Mouse (Mus musculus): ENCODE data around the gene Selenoi. TPM values are rescaled to one million over a fixed set of nuclear protein-coding genes. Genes with fewer than 3 reads are reported as not detected.

Selenoi gene
- total RNA-seq, 2 experiments from 2014 or later: 38.5 to 48.1 TPM

Other genes starting within 250 kb of the Selenoi start
- 0.96 and 10.4 TPM in 2 replicates for gene Il6, start 219.5 kb upstream of the Selenoi start, total RNA-seq (2014; fragmentation: Nextera tagmentation)
- 0.39 and 2.6 TPM in 2 replicates for gene Il6, start 219.5 kb upstream of the Selenoi start, total RNA-seq (2017)
- gene Tyms, start 159.0 kb upstream of the Selenoi start, total RNA-seq (2014; fragmentation: Nextera tagmentation): 86.1 and 102 TPM in 2 replicates
- gene Tyms, start 159.0 kb upstream of the Selenoi start, total RNA-seq (2017): 228 and 229 TPM in 2 replicates
- gene Garem2, start 127.4 kb upstream of the Selenoi start, total RNA-seq (2014; fragmentation: Nextera tagmentation): not detected in 2 replicates
- gene Garem2, start 127.4 kb upstream of the Selenoi start, total RNA-seq (2017): not detected in 2 replicates
- gene 3110082J24Rik, start 126.5 kb upstream of the Selenoi start, total RNA-seq (2014; fragmentation: Nextera tagmentation): not detected in 2 replicates
- not detected in 2 replicates for gene 3110082J24Rik, start 126.5 kb upstream of the Selenoi start, total RNA-seq (2017)
- gene Hadha, start 77.4 kb upstream of the Selenoi start, total RNA-seq (2014; fragmentation: Nextera tagmentation): 91.8 and 97.8 TPM in 2 replicates
- 128 and 147 TPM in 2 replicates for gene Hadha, start 77.4 kb upstream of the Selenoi start, total RNA-seq (2017)
- 108 and 135 TPM in 2 replicates for gene Hadhb, start 77.3 kb upstream of the Selenoi start, total RNA-seq (2014; fragmentation: Nextera tagmentation)
- gene Hadhb, start 77.3 kb upstream of the Selenoi start, total RNA-seq (2017): 79.1 and 83.8 TPM in 2 replicates
- 0.30 TPM in 1 of 2 replicates, not detected in the other for gene Adgrf3, start 26.9 kb upstream of the Selenoi start, total RNA-seq (2014; fragmentation: Nextera tagmentation)
- not detected in 2 replicates for gene Adgrf3, start 26.9 kb upstream of the Selenoi start, total RNA-seq (2017)
- not detected in 2 replicates for gene Drc1, start 48.8 kb downstream of the Selenoi start, total RNA-seq (2014; fragmentation: Nextera tagmentation)
- not detected in 2 replicates for gene Drc1, start 48.8 kb downstream of the Selenoi start, total RNA-seq (2017)
- not detected in 2 replicates for gene Otof, start 229.4 kb downstream of the Selenoi start, total RNA-seq (2014; fragmentation: Nextera tagmentation)
- gene Otof, start 229.4 kb downstream of the Selenoi start, total RNA-seq (2017): not detected in 2 replicates
- gene 1700001C02Rik, start 233.5 kb downstream of the Selenoi start, total RNA-seq (2014; fragmentation: Nextera tagmentation): not detected in 2 replicates
- not detected in 2 replicates for gene 1700001C02Rik, start 233.5 kb downstream of the Selenoi start, total RNA-seq (2017)

Data from granulocyte monocyte progenitor cell, adult 5-6 weeks (primary cell).